ENCODE assay signal across 8 mouse cellular contexts in the genomic region with DNA sequence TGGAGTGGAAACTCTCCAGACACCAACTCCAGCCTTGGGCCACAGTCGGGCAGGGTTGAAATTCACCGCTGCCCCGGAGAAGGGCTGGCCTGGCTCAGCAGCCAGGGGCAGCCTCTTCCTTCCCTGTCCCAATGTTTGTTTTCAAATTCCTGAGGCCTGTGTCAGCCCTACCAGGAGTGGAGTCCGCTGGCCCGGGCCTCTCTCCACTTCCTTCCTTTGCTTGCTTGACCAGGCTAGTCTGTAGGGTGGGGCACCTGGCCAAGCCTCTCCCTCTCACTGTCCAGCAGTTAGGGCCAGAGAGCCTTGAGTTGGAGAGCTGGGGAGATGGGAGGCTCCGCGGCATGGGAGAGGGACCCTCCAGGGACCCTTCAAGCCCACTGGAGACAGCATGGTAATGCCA. TPM values are rescaled to one million over a fixed set of nuclear protein-coding genes. Genes with fewer than 3 reads are reported as not detected.
DNase-seq lines count a peak whose midpoint lies in the region; ATAC-seq lines count a peak whose summit lies in the region.

No protein-coding gene starts in this region.

- peaks cover 5% of the 10 kb centered on the region for H3K4me1 ChIP-seq in embryonic facial prominence, embryonic 11.5 days (ENCODE audit: control insufficient read depth, insufficient read depth, low read length)
- H3K4me1 ChIP-seq in midbrain, embryonic 10.5 days = peaks cover 68% of the 10 kb centered on the region

- intact Hi-C loops in heart, postnatal 10 days (cut with DNase I) = loop anchor here (5.0 kb wide), 1 partner anchor 34 kb away; no protein-coding TSS in a partner anchor

- peak overlapping the region; percentile 34; the same call in 1 of the 2 replicates for H3K9ac ChIP-seq in embryonic facial prominence, embryonic 11.5 days (replicated peaks; ENCODE audit: low read length)

- H3K27me3 ChIP-seq in embryonic facial prominence, embryonic 11.5 days (ENCODE audit: control insufficient read depth, insufficient read depth, low read length) = no peaks in the 10 kb centered on the region
- peaks cover 32% of the 10 kb centered on the region for H3K27me3 ChIP-seq in midbrain, embryonic 10.5 days (ENCODE audit: low read depth, poor library complexity, severe bottlenecking)

- peak; percentile 96 for DNase-seq in Muller cell, postnatal 12 days (ENCODE audit: inconsistent ontology term)
- no peak for DNase-seq in embryonic facial prominence, embryonic 11.5 days (ENCODE audit: low spot score)
- DNase-seq in heart, postnatal 10 days = peak; percentile 88 to 89
- DNase-seq in kidney, postnatal 25 days = peak; percentile 91 to 95
- no peak for DNase-seq in midbrain, embryonic 10.5 days (ENCODE audit: low spot score)
- DNase-seq in yolk sac, embryonic 10.5 days (ENCODE audit: low spot score) = peak; percentile 90
- DNase-seq in thymus, postnatal 25 days = no peak
- DNase-seq in right cerebral cortex, postnatal 10 days (ENCODE audit: low spot score in 2 of 2) = no peak

- H3K4me3 ChIP-seq in embryonic facial prominence, embryonic 11.5 days (ENCODE audit: low read depth, low read length) = no peak overlapping the region
- no peak overlapping the region for H3K4me3 ChIP-seq in midbrain, embryonic 10.5 days

- 41% methylated on average over 7 of the region's 7 CpGs for WGBS in embryonic facial prominence, embryonic 11.5 days
- 69% methylated on average over 7 of the region's 7 CpGs for WGBS in midbrain, embryonic 10.5 days

- no peak overlapping the region for H3K27ac ChIP-seq in embryonic facial prominence, embryonic 11.5 days (replicated peaks; ENCODE audit: low read depth, low read length)
- H3K27ac ChIP-seq in midbrain, embryonic 10.5 days (replicated peaks) = peak overlapping the region; percentile 81

- no peaks in the 10 kb centered on the region for H3K36me3 ChIP-seq in embryonic facial prominence, embryonic 11.5 days (replicated peaks; ENCODE audit: control insufficient read depth, insufficient read depth, low read depth, low read length)
- H3K36me3 ChIP-seq in midbrain, embryonic 10.5 days = no peaks in the 10 kb centered on the region

- ATAC-seq in embryonic facial prominence, embryonic 11.5 days (replicated peaks; ENCODE audit: insufficient number of reproducible peaks, low FRiP score, low TSS enrichment, low read depth) = no peak

- no peak overlapping the region for H3K4me2 ChIP-seq in embryonic facial prominence, embryonic 11.5 days (ENCODE audit: low read depth, low read length)

- H3K9me3 ChIP-seq in embryonic facial prominence, embryonic 11.5 days (replicated peaks; ENCODE audit: control insufficient read depth, low read length) = no peaks in the 10 kb centered on the region
- H3K9me3 ChIP-seq in midbrain, embryonic 10.5 days (replicated peaks) = no peaks in the 10 kb centered on the region

RNA-seq across cellular contexts. Expression of gene Epha2, which starts 22.9 kb away (rescaled TPM):
- 1.0 and 1.4 TPM in 2 replicates for polyA plus RNA-seq in embryonic facial prominence, embryonic 11.5 days (2014; fragmentation: Nextera tagmentation; extraction: Ambion mirVana)
- 1 to 10 TPM; 8.1 TPM for total RNA-seq in heart, postnatal 10 days (2021)
- 3.6 and 3.7 TPM in 2 replicates for polyA plus RNA-seq in midbrain, embryonic 10.5 days (2016; fragmentation: Nextera tagmentation; extraction: Ambion mirVana)

RNA-seq across cellular contexts. Expression of gene Arhgef19, which starts 38.9 kb away (rescaled TPM):
- polyA plus RNA-seq in embryonic facial prominence, embryonic 11.5 days (2014; fragmentation: Nextera tagmentation; extraction: Ambion mirVana) = 5.8 and 6.1 TPM in 2 replicates
- 10 to 100 TPM; 11.6 to 14.7 TPM for total RNA-seq in heart, postnatal 10 days (2021)
- 0.64 and 1.4 TPM in 2 replicates for polyA plus RNA-seq in midbrain, embryonic 10.5 days (2016; fragmentation: Nextera tagmentation; extraction: Ambion mirVana)

Comparison
In these comparisons a context has a peak if more than half of its experiments do, and no peak if none do; other contexts are left out.
1. DNase-seq: peak in Muller cell, postnatal 12 days (single experiment), heart, postnatal 10 days (2 of 2), kidney, postnatal 25 days (2 of 2) and yolk sac, embryonic 10.5 days (single experiment); none in embryonic facial prominence, embryonic 11.5 days (single experiment), midbrain, embryonic 10.5 days (single experiment), thymus, postnatal 25 days (single experiment) and right cerebral cortex, postnatal 10 days (0 of 2).